Mouse (Mus musculus) small intestine, adult 2 months (tissue): ENCODE results near the gene Erp29.

ENCODE experiments used
- CTCF ChIP-seq: fragments of 200-500 bp; IDR thresholded peaks from 2 replicates; pipeline ENCODE4 v1.5.1; 2012; ENCODE audit warnings: low read depth, mild to moderate bottlenecking, control low read depth, inconsistent platforms, low read length, moderate library complexity, mixed read lengths; ENCODE audit not compliant: insufficient replicate concordance, insufficient read length; ENCODE audit errors: extremely low read depth
- POLR2A ChIP-seq: fragments of 200-500 bp; IDR thresholded peaks from 2 replicates; pipeline ENCODE4 v1.6.1; 2012; ENCODE audit warnings: low read depth, mild to moderate bottlenecking, control low read depth, inconsistent platforms, low read length, moderate library complexity

- no peak for TF ChIP-seq CTCF
- TF ChIP-seq POLR2A, result no peak
Observed at GRCm38 (mm10) chr5:121451203-121451602, 1.1 kb downstream of the Erp29 start.
